Mouse (Mus musculus): ENCODE measurements around the gene Fgf8. TPM values are rescaled to one million over a fixed set of nuclear protein-coding genes. Genes with fewer than 3 reads are reported as not detected.

Fgf8 gene
- polyA plus RNA-seq, 1 experiment from 2014 or later, result 17.8 TPM

GRCm38 (mm10) chr19:45737208-45737845 lies 5.4 kb downstream of the Fgf8 start:
- Histone ChIP-seq H3K4me2 (peak overlapping the region; percentile 61), H3K4me1 (peaks cover 58% of the 10 kb centered on the region), H3K4me3 (replicated peaks) (peak overlapping the region; percentile 32), H3K36me3 (no peaks in the 10 kb centered on the region), H3K9me3 (replicated peaks) (no peaks in the 10 kb centered on the region), H3K27ac (no peak overlapping the region), H3K27me3 (peaks cover 97% of the 10 kb centered on the region), H3K9ac (0 out of 2 replicates have a peak overlapping the region, but pooled peaks have one; percentile 21)
- 13% methylated on average over 23 of the region's 23 CpGs for WGBS
- ATAC-seq (replicated peaks; ENCODE audit: low FRiP score), result peak; percentile 24

- WGBS, result 3% methylated on average over 28 of the region's 28 CpGs
- peak; percentile 17; the same call in 1 of the 2 replicates for ATAC-seq (replicated peaks; ENCODE audit: low FRiP score)
- Histone ChIP-seq H3K4me3 (replicated peaks) (peak overlapping the region; percentile 32), H3K4me2 (peak overlapping the region; percentile 61), H3K27me3 (peaks cover 96% of the 10 kb centered on the region), H3K4me1 (peaks cover 53% of the 10 kb centered on the region), H3K9me3 (replicated peaks) (no peaks in the 10 kb centered on the region), H3K27ac (no peak overlapping the region), H3K36me3 (no peaks in the 10 kb centered on the region), H3K9ac (0 out of 2 replicates have a peak overlapping the region, but pooled peaks have one; percentile 21)
Measured at GRCm38 (mm10) chr19:45736855-45737207, 5.9 kb downstream of the Fgf8 start.

- no peak for ATAC-seq (replicated peaks; ENCODE audit: low FRiP score)
- no peak overlapping the region for H3K9ac ChIP-seq
- WGBS, result 37% methylated on average over 1 of the region's 1 CpGs
- H3K27ac ChIP-seq, result no peak overlapping the region
- no peak overlapping the region for H3K4me3 ChIP-seq (replicated peaks)
- H3K9me3 ChIP-seq (replicated peaks), result no peaks in the 10 kb centered on the region
- no peak overlapping the region for H3K4me2 ChIP-seq
- H3K36me3 ChIP-seq, result no peaks in the 10 kb centered on the region
- peaks cover 47% of the 10 kb centered on the region for H3K4me1 ChIP-seq
- H3K27me3 ChIP-seq, result peaks cover 94% of the 10 kb centered on the region
Measured at GRCm38 (mm10) chr19:45736241-45736640, 6.5 kb downstream of the Fgf8 start.

GRCm38 (mm10) chr19:45734762-45735161 lies 8.0 kb downstream of the Fgf8 start:
- Histone ChIP-seq H3K4me2 (no peak overlapping the region), H3K27me3 (peaks cover 93% of the 10 kb centered on the region), H3K36me3 (no peaks in the 10 kb centered on the region), H3K9ac (no peak overlapping the region), H3K9me3 (replicated peaks) (no peaks in the 10 kb centered on the region), H3K27ac (peak overlapping the region; percentile 75), H3K4me3 (replicated peaks) (no peak overlapping the region), H3K4me1 (peaks cover 40% of the 10 kb centered on the region)
- peak; percentile 34; the same call in 1 of the 2 replicates for ATAC-seq (replicated peaks; ENCODE audit: low FRiP score)
- WGBS, result 25% methylated on average over 7 of the region's 7 CpGs

- H3K9me3 ChIP-seq (replicated peaks), result no peaks in the 10 kb centered on the region
- H3K36me3 ChIP-seq, result no peaks in the 10 kb centered on the region
- 0 out of 2 replicates have a peak, but pooled peaks have one; percentile 3 for ATAC-seq (replicated peaks; ENCODE audit: low FRiP score)
- H3K9ac ChIP-seq, result no peak overlapping the region
- peaks cover 40% of the 10 kb centered on the region for H3K4me1 ChIP-seq
- H3K4me2 ChIP-seq, result no peak overlapping the region
- H3K27me3 ChIP-seq, result peaks cover 87% of the 10 kb centered on the region
- H3K4me3 ChIP-seq (replicated peaks), result no peak overlapping the region
- 70% methylated on average over 5 of the region's 5 CpGs for WGBS
- peak overlapping the region; percentile 29; the same call in 1 of the 2 replicates for H3K27ac ChIP-seq
Measured at GRCm38 (mm10) chr19:45734191-45734590, 8.5 kb downstream of the Fgf8 start.

- H3K27me3 ChIP-seq, result peaks cover 81% of the 10 kb centered on the region
- H3K36me3 ChIP-seq, result no peaks in the 10 kb centered on the region
- ATAC-seq (replicated peaks; ENCODE audit: low FRiP score), result no peak
- H3K9me3 ChIP-seq (replicated peaks), result no peaks in the 10 kb centered on the region
- H3K9ac ChIP-seq, result no peak overlapping the region
- no peak overlapping the region for H3K4me3 ChIP-seq (replicated peaks)
- peaks cover 40% of the 10 kb centered on the region for H3K4me1 ChIP-seq
- no peak overlapping the region for H3K27ac ChIP-seq
- H3K4me2 ChIP-seq, result no peak overlapping the region
- 22% methylated on average over 10 of the region's 10 CpGs for WGBS
Measured at GRCm38 (mm10) chr19:45733564-45733963, 9.2 kb downstream of the Fgf8 start.

- Histone ChIP-seq H3K36me3 (no peaks in the 10 kb centered on the region), H3K4me2 (no peak overlapping the region), H3K27ac (no peak overlapping the region), H3K4me1 (peaks cover 34% of the 10 kb centered on the region), H3K9me3 (replicated peaks) (no peaks in the 10 kb centered on the region), H3K27me3 (peaks cover 63% of the 10 kb centered on the region), H3K4me3 (replicated peaks) (no peak overlapping the region), H3K9ac (no peak overlapping the region)
- 87% methylated on average over 7 of the region's 7 CpGs for WGBS
- no peak for ATAC-seq (replicated peaks; ENCODE audit: low FRiP score)
Measured at GRCm38 (mm10) chr19:45731658-45732057, 11.1 kb downstream of the Fgf8 start.

GRCm38 (mm10) chr19:45730042-45730441 lies 12.7 kb downstream of the Fgf8 start:
- no peak overlapping the region for H3K9ac ChIP-seq
- no peak for ATAC-seq (replicated peaks; ENCODE audit: low FRiP score)
- WGBS, result 75% methylated on average over 8 of the region's 8 CpGs

GRCm38 (mm10) chr19:45727231-45727630 lies 15.5 kb downstream of the Fgf8 start:
- Histone ChIP-seq H3K4me3 (replicated peaks) (no peak overlapping the region), H3K4me2 (no peak overlapping the region), H3K9me3 (replicated peaks) (no peaks in the 10 kb centered on the region), H3K27me3 (peaks cover 23% of the 10 kb centered on the region), H3K9ac (no peak overlapping the region), H3K27ac (no peak overlapping the region), H3K4me1 (peaks cover 21% of the 10 kb centered on the region), H3K36me3 (no peaks in the 10 kb centered on the region)
- WGBS, result 74% methylated on average over 10 of the region's 10 CpGs
- no peak for ATAC-seq (replicated peaks; ENCODE audit: low FRiP score)

More at GRCm38 (mm10) chr19:45730042-45730441, 12.7 kb downstream of the Fgf8 start:
- Histone ChIP-seq H3K27me3 (peaks cover 48% of the 10 kb centered on the region), H3K9me3 (replicated peaks) (no peaks in the 10 kb centered on the region), H3K27ac (no peak overlapping the region), H3K4me3 (replicated peaks) (no peak overlapping the region), H3K36me3 (no peaks in the 10 kb centered on the region), H3K4me2 (no peak overlapping the region), H3K4me1 (peaks cover 36% of the 10 kb centered on the region)

GRCm38 (mm10) chr19:45725677-45726277 lies 16.9 kb downstream of the Fgf8 start:
- H3K9ac ChIP-seq, result no peak overlapping the region
- ATAC-seq (replicated peaks; ENCODE audit: low FRiP score), result peak; percentile 84

GRCm38 (mm10) chr19:45722188-45722587 lies 20.5 kb downstream of the Fgf8 start:
- peaks cover 3% of the 10 kb centered on the region; the same call in 1 of the 2 replicates for H3K27me3 ChIP-seq
- no peak overlapping the region for H3K4me3 ChIP-seq (replicated peaks)
- peaks cover 30% of the 10 kb centered on the region for H3K4me1 ChIP-seq
- no peak overlapping the region for H3K27ac ChIP-seq
- ATAC-seq (replicated peaks; ENCODE audit: low FRiP score), result no peak
- H3K9ac ChIP-seq, result no peak overlapping the region
- WGBS, result 74% methylated on average over 5 of the region's 5 CpGs
- no peak overlapping the region for H3K4me2 ChIP-seq
- no peaks in the 10 kb centered on the region for H3K9me3 ChIP-seq (replicated peaks)
- no peaks in the 10 kb centered on the region for H3K36me3 ChIP-seq

More at GRCm38 (mm10) chr19:45725677-45726277, 16.9 kb downstream of the Fgf8 start:
- no peaks in the 10 kb centered on the region for H3K9me3 ChIP-seq (replicated peaks)
- H3K4me2 ChIP-seq, result no peak overlapping the region
- H3K27ac ChIP-seq, result no peak overlapping the region
- no peaks in the 10 kb centered on the region for H3K36me3 ChIP-seq
- peaks cover 21% of the 10 kb centered on the region for H3K4me1 ChIP-seq
- H3K27me3 ChIP-seq, result peaks cover 11% of the 10 kb centered on the region
- 16% methylated on average over 14 of the region's 14 CpGs for WGBS
- H3K4me3 ChIP-seq (replicated peaks), result no peak overlapping the region

- H3K36me3 ChIP-seq, result no peaks in the 10 kb centered on the region
- H3K9me3 ChIP-seq (replicated peaks), result no peaks in the 10 kb centered on the region
- H3K4me2 ChIP-seq, result peak overlapping the region; percentile 49
- no peak for ATAC-seq (replicated peaks; ENCODE audit: low FRiP score)
- H3K27ac ChIP-seq, result no peak overlapping the region
- H3K4me3 ChIP-seq (replicated peaks), result no peak overlapping the region; the same call in 1 of the 2 replicates
- H3K9ac ChIP-seq, result no peak overlapping the region
- WGBS, result 61% methylated on average over 3 of the region's 3 CpGs
- no peaks in the 10 kb centered on the region for H3K27me3 ChIP-seq
- H3K4me1 ChIP-seq, result peaks cover 15% of the 10 kb centered on the region
Measured at GRCm38 (mm10) chr19:45718286-45718685, 24.4 kb downstream of the Fgf8 start.
